Mouse (Mus musculus) frontal cortex, adult 2 months (tissue): Measurements from ENCODE around the gene Ntn4. TPM values are rescaled to one million over a fixed set of nuclear protein-coding genes. Genes with fewer than 3 reads are reported as not detected.

ENCODE experiments used
- DNase-seq, 2 experiments: peaks; one replicate each; pipeline ENCODE4 v3.0.0; 2022; ENCODE audit warnings: low spot score in 1 of 2; ENCODE audit errors: extremely low spot score in 1 of 2
- polyA plus RNA-seq: library from polyadenylated mRNA; depleted of rRNA; stranded (reverse); fragments of >200 nt; gene quantifications from 2 replicates; pipeline ENCODE4 v1.2.3, GENCODE M21; 2012; rRNA removed

The Ntn4 gene
- polyA plus RNA-seq, 1 experiment = 10.8 TPM

GRCm38 (mm10) chr10:93776731-93777151 is 136.3 kb downstream of the Ntn4 start:
- DNase-seq = no peak

GRCm38 (mm10) chr10:93777372-93777771 is 136.9 kb downstream of the Ntn4 start:
- peak in 1 of 2 experiments; percentile 74 for DNase-seq

GRCm38 (mm10) chr10:93783216-93784013 is 142.9 kb downstream of the Ntn4 start:
- DNase-seq = peak in 1 of 2 experiments; percentile 45

Other genes starting within 250 kb of the Ntn4 start
- 71.1 and 82.2 TPM in 2 replicates for gene Lta4h, start 187.3 kb upstream of the Ntn4 start, polyA plus RNA-seq
- 0.02 TPM in 1 of 2 replicates, not detected in the other for gene Hal, start 151.9 kb upstream of the Ntn4 start, polyA plus RNA-seq
- gene Amdhd1, start 100.6 kb upstream of the Ntn4 start, polyA plus RNA-seq = 0.16 and 0.42 TPM in 2 replicates
- 0.02 TPM in 2 replicates for gene Ccdc38, start 100.0 kb upstream of the Ntn4 start, polyA plus RNA-seq
- gene Snrpf, start 51.0 kb upstream of the Ntn4 start, polyA plus RNA-seq = 49.8 and 56.4 TPM in 2 replicates
- gene Usp44, start 190.9 kb downstream of the Ntn4 start, polyA plus RNA-seq = 0.04 TPM in 2 replicates